In genomic region chr16:94783696-94784095, GRCm38 (mm10) we compare ENCODE assay signal across 9 mouse cellular contexts.
DNase-seq lines count a peak whose midpoint lies in the region; TF ChIP-seq lines count a peak whose summit lies in the region.
"Had no signal": no experiment of that assay in that cellular context is flagged by ENCODE, and none has a peak within 500 bp of the region (broad histone marks: within the 10 kb centered on the region; RNA-seq: fewer than 3 reads in every experiment).

No protein-coding gene starts in this region.

- H3K4me3 ChIP-seq in thymus, adult 2 months (ENCODE audit: control insufficient read depth, insufficient read depth, low read length): no peak overlapping the region
- H3K4me3 ChIP-seq: kidney, embryonic 15.5 days had no signal

- no peaks in the 10 kb centered on the region for H3K4me1 ChIP-seq in thymus, adult 2 months (replicated peaks; ENCODE audit: control insufficient read depth, insufficient read depth, low read length)
- H3K4me1 ChIP-seq: kidney, embryonic 15.5 days had no signal

- peak; percentile 25 for DNase-seq in heart, postnatal 4 days
- DNase-seq in heart, adult 8-10 months (ENCODE audit: low spot score): no peak
- DNase-seq in thymus, adult 2 months: peak; percentile 10
- DNase-seq in thymus, adult 18-20 months: no peak
- peak; percentile 21 to 22 for DNase-seq in cerebellum, postnatal 36 days
- no peak for DNase-seq in frontal cortex, postnatal 14 days (ENCODE audit: low spot score in 2 of 2)
- no peak for DNase-seq in frontal cortex, adult 2 months (ENCODE audit: extremely low spot score in 1 of 2, low spot score in 1 of 2)
- no peak for DNase-seq in yolk sac, embryonic 10.5 days (ENCODE audit: low spot score)

- no peak for TF ChIP-seq POLR2A in thymus, adult 2 months (IDR thresholded peaks at IDR 0.05; ENCODE audit: control insufficient read depth, extremely low read depth, insufficient read depth, low read length, poor library complexity)

- no peaks in the 10 kb centered on the region for H3K27me3 ChIP-seq in thymus, adult 2 months (ENCODE audit: control insufficient read depth, insufficient read depth, low read length)

- WGBS in thymus, adult 2 months: 72% methylated on average over 7 of the region's 7 CpGs

- no peaks in the 10 kb centered on the region for H3K36me3 ChIP-seq in thymus, adult 2 months (ENCODE audit: control insufficient read depth, insufficient read depth, low read length)
- H3K36me3 ChIP-seq: kidney, embryonic 15.5 days had no signal

- no peak for TF ChIP-seq CTCF in thymus, adult 2 months (IDR thresholded peaks at IDR 0.05; ENCODE audit: borderline replicate concordance, control insufficient read depth, extremely low read depth, insufficient read depth, low read length, poor library complexity)

- no peak overlapping the region for H3K27ac ChIP-seq in thymus, adult 2 months (ENCODE audit: control insufficient read depth, insufficient read depth, low read length)

Comparison
In these comparisons a context has a peak if more than half of its experiments do, and no peak if none do; other contexts are left out.
1. DNase-seq: peak in heart, postnatal 4 days (single experiment), thymus, adult 2 months (single experiment) and cerebellum, postnatal 36 days (2 of 2); none in heart, adult 8-10 months (single experiment), thymus, adult 18-20 months (0 of 2), frontal cortex, postnatal 14 days (0 of 2), frontal cortex, adult 2 months (0 of 2) and yolk sac, embryonic 10.5 days (single experiment).